Mouse (Mus musculus): ENCODE data around the gene Osbpl2.

DNA sequence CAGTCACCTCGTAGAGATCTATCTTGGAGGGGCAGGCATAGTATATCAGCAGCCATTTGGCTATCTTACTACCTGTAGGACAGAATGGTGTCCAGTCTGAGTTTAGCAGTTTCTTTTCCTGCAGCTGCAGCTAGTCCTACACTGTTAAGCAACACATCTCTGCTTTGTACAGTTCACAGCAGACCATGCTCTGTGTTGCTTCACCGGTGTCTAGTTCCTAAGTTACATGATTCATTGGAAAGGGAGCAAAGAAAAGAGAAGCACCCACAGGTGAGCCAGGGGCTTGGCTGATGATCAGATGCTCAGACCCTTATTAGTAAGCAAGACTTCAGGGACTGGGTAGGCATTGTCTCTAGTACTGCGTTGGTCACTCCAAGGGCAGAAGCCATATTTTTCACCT, 14.8 kb downstream of the Osbpl2 start:
- TF ChIP-seq POLR2A (IDR thresholded peaks at IDR 0.05; ENCODE audit: borderline replicate concordance, extremely low read depth, insufficient read depth, insufficient read length, poor library complexity, severe bottlenecking): no peak
- no peak for TF ChIP-seq CTCF (IDR thresholded peaks at IDR 0.05; ENCODE audit: borderline replicate concordance, extremely low read depth, insufficient read depth, insufficient read length)
